Mouse (Mus musculus): ENCODE results near the gene Pmfbp1.

Gene Pmfbp1

GRCm38 (mm10) chr8:109499009-109499717 is 5.3 kb downstream of the Pmfbp1 start:
- no peak for DNase-seq (ENCODE audit: extremely low spot score)

- DNase-seq (ENCODE audit: extremely low spot score): no peak
Observed at GRCm38 (mm10) chr8:109503566-109503965, 9.7 kb downstream of the Pmfbp1 start.

- DNase-seq (ENCODE audit: extremely low spot score): no peak
Observed at GRCm38 (mm10) chr8:109505560-109505959, 11.7 kb downstream of the Pmfbp1 start.

GRCm38 (mm10) chr8:109524008-109524407 is 30.2 kb downstream of the Pmfbp1 start:
- DNase-seq (ENCODE audit: extremely low spot score): no peak

GRCm38 (mm10) chr8:109535140-109535990 is 41.5 kb downstream of the Pmfbp1 start:
- DNase-seq (ENCODE audit: extremely low spot score): peak; percentile 41

GRCm38 (mm10) chr8:109536703-109537102 is 42.9 kb downstream of the Pmfbp1 start:
- DNase-seq (ENCODE audit: extremely low spot score): peak; percentile 81

GRCm38 (mm10) chr8:109542165-109542564 is 48.3 kb downstream of the Pmfbp1 start:
- no peak for DNase-seq (ENCODE audit: extremely low spot score)

- no peak for DNase-seq (ENCODE audit: extremely low spot score)
Observed at GRCm38 (mm10) chr8:109542748-109543519, 49.1 kb downstream of the Pmfbp1 start.

GRCm38 (mm10) chr8:109544049-109544448 is 50.2 kb downstream of the Pmfbp1 start:
- no peak for DNase-seq (ENCODE audit: extremely low spot score)

- peak; percentile 24 for DNase-seq (ENCODE audit: extremely low spot score)
Observed at GRCm38 (mm10) chr8:109551663-109552062, 57.8 kb downstream of the Pmfbp1 start.

GRCm38 (mm10) chr8:109563881-109564280 is 70.1 kb downstream of the Pmfbp1 start:
- DNase-seq (ENCODE audit: extremely low spot score): no peak

- no peak for DNase-seq (ENCODE audit: extremely low spot score)
Observed at GRCm38 (mm10) chr8:109564766-109565165, 70.9 kb downstream of the Pmfbp1 start.

GRCm38 (mm10) chr8:109565498-109566333 is 71.9 kb downstream of the Pmfbp1 start, which contains the start of the genes Dhx38 and Txnl4b:
Gene Dhx38, minus strand, starts transcription at chr8:109565861.
Gene Txnl4b, plus strand, starts transcription at chr8:109565892.
- DNase-seq (ENCODE audit: extremely low spot score): peak; percentile 96

GRCm38 (mm10) chr8:109571139-109571538 is 77.3 kb downstream of the Pmfbp1 start:
- DNase-seq (ENCODE audit: extremely low spot score): no peak

GRCm38 (mm10) chr8:109576311-109576710 is 82.5 kb downstream of the Pmfbp1 start:
- no peak for DNase-seq (ENCODE audit: extremely low spot score)

GRCm38 (mm10) chr8:109578900-109579301 is 85.1 kb downstream of the Pmfbp1 start, which contains the start of gene Hp:
Gene Hp, minus strand, starts transcription at chr8:109579172.
- DNase-seq (ENCODE audit: extremely low spot score): no peak

GRCm38 (mm10) chr8:109584293-109584692 is 90.5 kb downstream of the Pmfbp1 start:
- no peak for DNase-seq (ENCODE audit: extremely low spot score)

- no peak for DNase-seq (ENCODE audit: extremely low spot score)
Observed at GRCm38 (mm10) chr8:109584830-109585229, 91.0 kb downstream of the Pmfbp1 start.

GRCm38 (mm10) chr8:109585652-109586051 is 91.8 kb downstream of the Pmfbp1 start:
- no peak for DNase-seq (ENCODE audit: extremely low spot score)

GRCm38 (mm10) chr8:109586972-109587504 is 93.2 kb downstream of the Pmfbp1 start:
- DNase-seq (ENCODE audit: extremely low spot score): no peak

GRCm38 (mm10) chr8:109590901-109591300 is 97.1 kb downstream of the Pmfbp1 start:
- DNase-seq (ENCODE audit: extremely low spot score): no peak

Data from embryo, embryonic 9.5 days (tissue).